Mouse (Mus musculus) bone marrow, adult 2 months (tissue): ENCODE measurements around the gene Cacng6.

Source experiments
- CTCF ChIP-seq: fragments of 200-500 bp; IDR thresholded peaks from 2 replicates; pipeline ENCODE4 v1.5.1; 2011; ENCODE audit warnings: low read length, control low read depth; ENCODE audit not compliant: control insufficient read depth, insufficient read depth
- POLR2A ChIP-seq: fragments of 200-500 bp; IDR thresholded peaks from 2 replicates; pipeline ENCODE4 v1.6.1; 2011; ENCODE audit warnings: low read depth, mild to moderate bottlenecking, control low read depth, low read length, borderline replicate concordance; ENCODE audit not compliant: control insufficient read depth

DNA sequence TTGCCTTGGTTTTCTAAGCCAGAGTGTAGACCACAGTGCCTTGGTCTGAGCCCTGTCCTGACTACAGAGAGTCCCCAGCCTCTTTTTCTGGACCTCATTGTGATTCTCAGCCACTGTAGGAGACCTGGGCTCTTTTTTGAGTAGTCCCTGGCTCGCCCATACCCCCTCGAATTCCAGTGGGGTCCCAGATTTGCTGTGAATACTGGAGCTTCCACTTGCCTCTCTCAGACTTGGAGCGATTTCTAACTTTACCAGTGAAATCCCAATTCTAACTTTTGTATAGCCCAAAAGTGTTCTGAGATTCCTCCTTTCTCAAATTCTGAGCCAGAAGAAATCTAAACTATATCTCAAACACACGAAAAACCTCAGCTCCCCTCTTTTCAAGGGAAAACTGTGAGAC is at the start of gene Cacng6:
- TF ChIP-seq CTCF (no peak), POLR2A (no peak)
